In the genomic region with DNA sequence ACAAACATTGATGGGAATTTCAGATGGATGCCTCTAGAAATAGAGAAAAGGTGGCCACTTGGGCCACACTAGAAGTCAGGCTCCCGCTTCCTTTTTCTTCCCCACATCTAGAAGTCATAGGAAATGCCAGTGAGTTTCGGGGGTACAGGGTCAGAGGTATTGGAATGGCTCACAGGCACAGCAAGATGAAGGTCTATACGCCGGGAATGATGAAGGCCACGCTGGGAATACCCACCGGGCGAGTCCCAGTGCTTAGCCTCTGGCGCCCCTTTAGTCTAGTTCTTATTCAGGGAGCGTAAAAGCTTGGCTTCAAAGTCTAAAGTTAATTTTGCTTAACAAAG, we compare ENCODE assay signal across 9 mouse cellular contexts. TPM values are rescaled to one million over a fixed set of nuclear protein-coding genes. Genes with fewer than 3 reads are reported as not detected.
DNase-seq lines count a peak whose midpoint lies in the region; ATAC-seq and TF ChIP-seq lines count a peak whose summit lies in the region.
"Had no signal": no experiment of that assay in that cellular context is flagged by ENCODE, and none has a peak within 500 bp of the region (broad histone marks: within the 10 kb centered on the region; RNA-seq: fewer than 3 reads in every experiment).

No protein-coding gene starts in this region.

- no peak for TF ChIP-seq CTCF in bone marrow, adult 2 months (IDR thresholded peaks at IDR 0.05; ENCODE audit: control insufficient read depth, insufficient read depth, low read length)

- peak overlapping the region; percentile 84 for H3K9ac ChIP-seq in heart, embryonic 14.5 days (ENCODE audit: low read length)
- peak overlapping the region; percentile 88 for H3K9ac ChIP-seq in hindbrain, embryonic 14.5 days
- peak overlapping the region; percentile 73 for H3K9ac ChIP-seq in midbrain, embryonic 11.5 days (ENCODE audit: low read length)

- 0 out of 2 replicates have a peak, but pooled peaks have one; percentile 8 for ATAC-seq in heart, embryonic 14.5 days (ENCODE audit: insufficient number of reproducible peaks, insufficient read depth, low FRiP score, low read depth)
- peak; percentile 29 for ATAC-seq in hindbrain, embryonic 14.5 days (ENCODE audit: low FRiP score)
- ATAC-seq in midbrain, embryonic 11.5 days (ENCODE audit: low FRiP score), result peak; percentile 59

- H3K4me1 ChIP-seq in heart, embryonic 14.5 days (ENCODE audit: control insufficient read depth in 2 of 2, insufficient read depth in 2 of 2, low read length in 2 of 2), result peaks cover 18 to 22% of the 10 kb centered on the region in 2 experiments
- peaks cover 4% of the 10 kb centered on the region; the same call in 1 of the 2 replicates for H3K4me1 ChIP-seq in bone marrow, adult 2 months (ENCODE audit: control insufficient read depth, insufficient read depth, low read length)
- H3K4me1 ChIP-seq in hindbrain, embryonic 14.5 days (replicated peaks; ENCODE audit: control insufficient read depth, insufficient read depth, low read length), result peaks cover 18% of the 10 kb centered on the region
- peaks cover 11% of the 10 kb centered on the region for H3K4me1 ChIP-seq in midbrain, embryonic 11.5 days (ENCODE audit: control insufficient read depth, insufficient read depth, low read length)

- peaks cover 15% of the 10 kb centered on the region; the same call in 1 of the 2 replicates for H3K36me3 ChIP-seq in heart, embryonic 14.5 days (ENCODE audit: control insufficient read depth, insufficient read depth, low read length)
- H3K36me3 ChIP-seq in hindbrain, embryonic 14.5 days (replicated peaks; ENCODE audit: control insufficient read depth, insufficient read depth), result no peaks in the 10 kb centered on the region
- H3K36me3 ChIP-seq in midbrain, embryonic 11.5 days (ENCODE audit: control insufficient read depth, insufficient read depth, low read length), result no peaks in the 10 kb centered on the region

- intact Hi-C loops in heart, postnatal 25 days (cut with DNase I), result no loop called here

- WGBS in heart, embryonic 14.5 days, result 1% methylated on average over 9 of the region's 9 CpGs
- WGBS in bone marrow, adult 2 months, result 0% methylated on average over 9 of the region's 9 CpGs
- under 1% methylated on average over 9 of the region's 9 CpGs for WGBS in hindbrain, embryonic 14.5 days
- WGBS in midbrain, embryonic 11.5 days, result 0% methylated on average over 9 of the region's 9 CpGs

- H3K27ac ChIP-seq in heart, embryonic 14.5 days (replicated peaks in 1 of 2; ENCODE audit: control insufficient read depth in 1 of 2, insufficient read depth in 1 of 2, low read depth in 2 of 2, low read length in 2 of 2), result peak overlapping the region; percentile 94 to 98
- peak overlapping the region; percentile 73 for H3K27ac ChIP-seq in bone marrow, adult 2 months (ENCODE audit: control insufficient read depth, insufficient read depth, low read depth, low read length, poor library complexity)
- peak overlapping the region; percentile 98 for H3K27ac ChIP-seq in hindbrain, embryonic 14.5 days
- H3K27ac ChIP-seq in midbrain, embryonic 11.5 days (ENCODE audit: low read depth, low read length), result peak overlapping the region; percentile 52

- no peaks in the 10 kb centered on the region for H3K27me3 ChIP-seq in heart, embryonic 14.5 days (ENCODE audit: control insufficient read depth, insufficient read depth, low read length)
- H3K27me3 ChIP-seq in hindbrain, embryonic 14.5 days (ENCODE audit: control insufficient read depth, insufficient read depth, low read length), result no peaks in the 10 kb centered on the region
- H3K27me3 ChIP-seq in midbrain, embryonic 11.5 days (ENCODE audit: control insufficient read depth, insufficient read depth, low read length), result no peaks in the 10 kb centered on the region

- peak overlapping the region; percentile 66 for H3K4me2 ChIP-seq in heart, embryonic 14.5 days (ENCODE audit: low read length)
- H3K4me2 ChIP-seq in hindbrain, embryonic 14.5 days (replicated peaks), result peak overlapping the region; percentile 68
- peak overlapping the region; percentile 65 for H3K4me2 ChIP-seq in midbrain, embryonic 11.5 days

- no peaks in the 10 kb centered on the region for H3K9me3 ChIP-seq in heart, embryonic 14.5 days (ENCODE audit: control insufficient read depth, low read length)
- no peaks in the 10 kb centered on the region for H3K9me3 ChIP-seq in hindbrain, embryonic 14.5 days (ENCODE audit: control insufficient read depth, low read length)
- no peaks in the 10 kb centered on the region for H3K9me3 ChIP-seq in midbrain, embryonic 11.5 days (ENCODE audit: control insufficient read depth, low read length)

- no peak for DNase-seq in heart, postnatal 25 days (ENCODE audit: low spot score)
- no peak for DNase-seq in hindbrain, embryonic 14.5 days (ENCODE audit: low spot score)
- DNase-seq in midbrain, embryonic 11.5 days (ENCODE audit: low spot score, missing footprints), result no peak
- DNase-seq in adipocyte (ENCODE audit: low spot score), result no peak
- no peak for DNase-seq in natural killer cell, adult 2 months (ENCODE audit: low spot score in 2 of 2)
- DNase-seq in spleen, postnatal 4 days (ENCODE audit: low spot score in 2 of 2), result no peak

- peak overlapping the region; percentile 52 to 74 for H3K4me3 ChIP-seq in heart, embryonic 14.5 days (ENCODE audit: control insufficient read depth in 1 of 2, insufficient read depth in 1 of 2, low read depth in 1 of 2, low read length in 2 of 2)
- H3K4me3 ChIP-seq in bone marrow, adult 2 months (replicated peaks; ENCODE audit: control insufficient read depth, low read depth, low read length), result peak overlapping the region; percentile 65
- peak overlapping the region; percentile 57 for H3K4me3 ChIP-seq in hindbrain, embryonic 14.5 days (replicated peaks; ENCODE audit: low read length)
- H3K4me3 ChIP-seq in midbrain, embryonic 11.5 days (ENCODE audit: low read depth, low read length), result peak overlapping the region; percentile 40

- TF ChIP-seq POLR2A in bone marrow, adult 2 months (IDR thresholded peaks at IDR 0.05; ENCODE audit: borderline replicate concordance, control insufficient read depth, low read depth, low read length), result no peak

RNA-seq across cellular contexts. Expression of a gene that starts 0.4 kb away (rescaled TPM):
- 28.8 and 29.6 TPM in 2 replicates for polyA plus RNA-seq in heart, embryonic 14.5 days (2014; fragmentation: Nextera tagmentation; extraction: Ambion mirVana)
- 1 to 10 TPM; 8.2 to 9.4 TPM for total RNA-seq in heart, postnatal 25 days (2021)
- polyA plus RNA-seq in bone marrow, adult 2 months (2011; ENCODE audit: insufficient read depth, insufficient read length, low replicate concordance, missing spikeins), result 20.1 and 32.1 TPM in 2 replicates
- 17.7 and 19.2 TPM in 2 replicates for polyA plus RNA-seq in hindbrain, embryonic 14.5 days (2014; fragmentation: Nextera tagmentation; extraction: Ambion mirVana)
- polyA plus RNA-seq in midbrain, embryonic 11.5 days (2014; fragmentation: Nextera tagmentation; extraction: Ambion mirVana), result 37.2 and 37.5 TPM in 2 replicates

RNA-seq across cellular contexts. Expression of a gene that starts 4.2 kb away (rescaled TPM):
- polyA plus RNA-seq in heart, embryonic 14.5 days (2014; fragmentation: Nextera tagmentation; extraction: Ambion mirVana), result 3.3 and 4.3 TPM in 2 replicates
- under 1 TPM in 1 of 2 experiments, not detected in 1; 0.18 TPM for total RNA-seq in heart, postnatal 25 days (2021)
- 1.5 and 2.1 TPM in 2 replicates for polyA plus RNA-seq in bone marrow, adult 2 months (2011; ENCODE audit: insufficient read depth, insufficient read length, low replicate concordance, missing spikeins)
- 0.25 and 0.28 TPM in 2 replicates for polyA plus RNA-seq in hindbrain, embryonic 14.5 days (2014; fragmentation: Nextera tagmentation; extraction: Ambion mirVana)
- polyA plus RNA-seq in midbrain, embryonic 11.5 days (2014; fragmentation: Nextera tagmentation; extraction: Ambion mirVana), result not detected in 2 replicates
- total RNA-seq: layer of hippocampus, adult 8-10 months had no signal

RNA-seq across cellular contexts. Expression of a gene that starts 19.5 kb away (rescaled TPM):
- polyA plus RNA-seq in heart, embryonic 14.5 days (2014; fragmentation: Nextera tagmentation; extraction: Ambion mirVana), result 213 and 243 TPM in 2 replicates
- total RNA-seq in heart, postnatal 25 days (2021), result 10 to 100 TPM; 58.9 to 62.5 TPM
- 31.1 and 52.5 TPM in 2 replicates for polyA plus RNA-seq in bone marrow, adult 2 months (2011; ENCODE audit: insufficient read depth, insufficient read length, low replicate concordance, missing spikeins)
- 187 and 215 TPM in 2 replicates for polyA plus RNA-seq in hindbrain, embryonic 14.5 days (2014; fragmentation: Nextera tagmentation; extraction: Ambion mirVana)
- polyA plus RNA-seq in midbrain, embryonic 11.5 days (2014; fragmentation: Nextera tagmentation; extraction: Ambion mirVana), result 222 and 239 TPM in 2 replicates

RNA-seq across cellular contexts. Expression of a gene that starts 32.4 kb away (rescaled TPM):
- polyA plus RNA-seq in heart, embryonic 14.5 days (2014; fragmentation: Nextera tagmentation; extraction: Ambion mirVana), result 10.0 and 10.9 TPM in 2 replicates
- 10 to 100 TPM; 11.7 to 12.3 TPM for total RNA-seq in heart, postnatal 25 days (2021)
- 32.7 and 54.1 TPM in 2 replicates for polyA plus RNA-seq in bone marrow, adult 2 months (2011; ENCODE audit: insufficient read depth, insufficient read length, low replicate concordance, missing spikeins)
- 20.4 and 20.5 TPM in 2 replicates for polyA plus RNA-seq in hindbrain, embryonic 14.5 days (2014; fragmentation: Nextera tagmentation; extraction: Ambion mirVana)
- polyA plus RNA-seq in midbrain, embryonic 11.5 days (2014; fragmentation: Nextera tagmentation; extraction: Ambion mirVana), result 14.9 and 16.7 TPM in 2 replicates

RNA-seq across cellular contexts. Expression of a gene that starts 34.3 kb away (rescaled TPM):
- polyA plus RNA-seq in heart, embryonic 14.5 days (2014; fragmentation: Nextera tagmentation; extraction: Ambion mirVana), result not detected in 2 replicates
- not detected for total RNA-seq in heart, postnatal 25 days (2021)
- polyA plus RNA-seq in bone marrow, adult 2 months (2011; ENCODE audit: insufficient read depth, insufficient read length, low replicate concordance, missing spikeins), result 2.6 and 4.0 TPM in 2 replicates
- polyA plus RNA-seq in hindbrain, embryonic 14.5 days (2014; fragmentation: Nextera tagmentation; extraction: Ambion mirVana), result not detected in 2 replicates
- polyA plus RNA-seq in midbrain, embryonic 11.5 days (2014; fragmentation: Nextera tagmentation; extraction: Ambion mirVana), result not detected in 2 replicates
- total RNA-seq: layer of hippocampus, adult 8-10 months had no signal

Comparison
In these comparisons a context has a peak if more than half of its experiments do, and no peak if none do; other contexts are left out.
1. ATAC-seq: peak in every context shown above with its lines; median percentile 59 in midbrain, embryonic 11.5 days; 29 in hindbrain, embryonic 14.5 days; 8 in heart, embryonic 14.5 days.